12 mouse cellular contexts compared by ENCODE assay signal in genomic region chr10:108581555-108582396, GRCm38 (mm10).
DNase-seq lines count a peak whose midpoint lies in the region; ATAC-seq and TF ChIP-seq lines count a peak whose summit lies in the region.
"Had no signal": no experiment of that assay in that cellular context is flagged by ENCODE, and none has a peak within 500 bp of the region (broad histone marks: within the 10 kb centered on the region; RNA-seq: fewer than 3 reads in every experiment).

No protein-coding gene starts in this region.

- peak overlapping the region; percentile 52 for H3K27ac ChIP-seq in embryonic facial prominence, embryonic 15.5 days (replicated peaks)
- peak overlapping the region; percentile 62 for H3K27ac ChIP-seq in liver, postnatal 0 days (ENCODE audit: low read depth)

- no peak for TF ChIP-seq EP300 in liver, postnatal 0 days (IDR thresholded peaks at IDR 0.05; ENCODE audit: low read depth)

- no peaks in the 10 kb centered on the region for H3K36me3 ChIP-seq in embryonic facial prominence, embryonic 15.5 days
- H3K36me3 ChIP-seq in liver, postnatal 0 days (replicated peaks; ENCODE audit: insufficient read depth, low read length): no peaks in the 10 kb centered on the region

- intact Hi-C loops in heart, postnatal 14 days (cut with DNase I): no loop called here

- no peak for TF ChIP-seq CTCF in liver, postnatal 0 days (IDR thresholded peaks at IDR 0.05; ENCODE audit: low read depth)

- H3K9ac ChIP-seq in embryonic facial prominence, embryonic 15.5 days: no peak overlapping the region
- no peak overlapping the region for H3K9ac ChIP-seq in liver, postnatal 0 days (replicated peaks)
- H3K9ac ChIP-seq: lung, embryonic 14.5 days had no signal

- no peak overlapping the region; the same call in 1 of the 2 replicates for H3K4me2 ChIP-seq in embryonic facial prominence, embryonic 15.5 days (replicated peaks)
- H3K4me2 ChIP-seq in liver, postnatal 0 days (ENCODE audit: low read depth, low read length): peak overlapping the region; percentile 38; the same call in 1 of the 2 replicates
- H3K4me2 ChIP-seq: lung, embryonic 14.5 days had no signal

- H3K9me3 ChIP-seq in embryonic facial prominence, embryonic 15.5 days (replicated peaks): no peaks in the 10 kb centered on the region
- H3K9me3 ChIP-seq in liver, postnatal 0 days (ENCODE audit: low read length): no peaks in the 10 kb centered on the region

- DNase-seq in frontal cortex, postnatal 25 days (ENCODE audit: low spot score in 2 of 2): no peak
- DNase-seq in 416B (ENCODE audit: low read depth): peak; percentile 2
- no peak for DNase-seq in liver, postnatal 0 days
- no peak for DNase-seq in embryo, embryonic 11 days
- DNase-seq in lung, postnatal 10 days: no peak
- DNase-seq in heart, postnatal 14 days: no peak
- DNase-seq: heart, adult 18-20 months; kidney, postnatal 25 days; lung, embryonic 14.5 days; thymus, postnatal 25 days had no signal

- no peaks in the 10 kb centered on the region for H3K27me3 ChIP-seq in embryonic facial prominence, embryonic 15.5 days
- H3K27me3 ChIP-seq in liver, postnatal 0 days (ENCODE audit: insufficient read depth, low read length): no peaks in the 10 kb centered on the region

- peak; percentile 36 for ATAC-seq in frontal cortex, adult (ENCODE audit: low TSS enrichment)
- no peak for ATAC-seq in embryonic facial prominence, embryonic 15.5 days (ENCODE audit: insufficient number of reproducible peaks, low FRiP score, low TSS enrichment, low read depth)
- no peak for ATAC-seq in liver, postnatal 0 days

- H3K4me1 ChIP-seq in embryonic facial prominence, embryonic 15.5 days: peaks cover 4% of the 10 kb centered on the region; the same call in 1 of the 2 replicates
- 0 out of 2 replicates have a peak, but pooled peaks cover 3% of the 10 kb centered on the region for H3K4me1 ChIP-seq in liver, postnatal 0 days (ENCODE audit: insufficient read depth)

- 65% methylated on average over 12 of the region's 12 CpGs for WGBS in embryonic facial prominence, embryonic 15.5 days
- 79% methylated on average over 12 of the region's 12 CpGs for WGBS in liver, postnatal 0 days (ENCODE audit: insufficient replicate concordance)

- H3K4me3 ChIP-seq in embryonic facial prominence, embryonic 15.5 days (replicated peaks): no peak overlapping the region
- no peak overlapping the region for H3K4me3 ChIP-seq in liver, postnatal 0 days (ENCODE audit: low read depth, low read length)
